ENCODE assay signal across 8 mouse cellular contexts in the genomic region with DNA sequence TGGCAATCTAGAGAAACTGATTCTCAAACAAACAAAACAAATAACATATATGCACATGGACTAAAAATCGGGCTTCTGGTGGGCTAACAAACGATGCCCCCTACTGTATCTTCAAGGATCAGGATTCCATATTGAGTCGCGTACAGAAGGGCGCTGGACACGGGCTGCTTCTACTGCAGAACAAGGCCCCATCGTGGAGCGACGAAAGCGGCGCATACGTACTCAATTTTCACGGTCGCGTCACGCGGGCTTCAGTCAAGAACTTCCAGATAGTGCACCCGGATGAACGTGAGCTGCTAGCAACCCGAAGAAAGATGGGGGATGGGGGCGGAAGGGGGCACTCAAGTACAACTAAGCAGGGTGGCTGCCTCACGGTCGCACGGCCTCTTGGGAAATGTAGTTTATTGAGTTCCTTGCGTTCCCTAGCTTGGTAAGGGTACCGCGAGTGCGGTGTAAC. TPM values are rescaled to one million over a fixed set of nuclear protein-coding genes. Genes with fewer than 3 reads are reported as not detected.
A peak's percentile ranks its signal among the peaks of the same experiment; 100 is the strongest.
DNase-seq lines count a peak whose midpoint lies in the region; ATAC-seq and TF ChIP-seq lines count a peak whose summit lies in the region.

No protein-coding gene starts in this region.

- peaks cover 8% of the 10 kb centered on the region for H3K4me1 ChIP-seq in intestine, postnatal 0 days (replicated peaks; ENCODE audit: control insufficient read depth, insufficient read depth, low read length)
- H3K4me1 ChIP-seq in midbrain, embryonic 11.5 days (ENCODE audit: control insufficient read depth, insufficient read depth, low read length) = peaks cover 8% of the 10 kb centered on the region

- H3K4me2 ChIP-seq in intestine, postnatal 0 days (replicated peaks; ENCODE audit: low read depth) = peak overlapping the region; percentile 71
- H3K4me2 ChIP-seq in midbrain, embryonic 11.5 days = peak overlapping the region; percentile 41

- DNase-seq in adrenal gland, adult 18-20 months (ENCODE audit: low spot score in 2 of 2) = peak; percentile 69 to 80
- DNase-seq in embryo, embryonic 10.5 days (ENCODE audit: low spot score) = peak; percentile 97
- DNase-seq in left cerebral cortex, postnatal 4 days = peak; percentile 90
- DNase-seq in midbrain, embryonic 11.5 days (ENCODE audit: low spot score, missing footprints) = peak; percentile 98
- peak; percentile 84 for DNase-seq in right cerebral cortex, postnatal 4 days
- peak; percentile 89 for DNase-seq in yolk sac, embryonic 10.5 days (ENCODE audit: low spot score)

- H3K27ac ChIP-seq in intestine, postnatal 0 days (ENCODE audit: low read depth, low read length) = peak overlapping the region; percentile 74
- H3K27ac ChIP-seq in midbrain, embryonic 11.5 days (ENCODE audit: low read depth, low read length) = 0 out of 2 replicates have a peak overlapping the region, but pooled peaks have one; percentile 3

- peak overlapping the region; percentile 51 for H3K4me3 ChIP-seq in intestine, postnatal 0 days (ENCODE audit: low read depth, low read length)
- H3K4me3 ChIP-seq in midbrain, embryonic 11.5 days (ENCODE audit: low read depth, low read length) = peak overlapping the region; percentile 40

- H3K9ac ChIP-seq in intestine, postnatal 0 days (ENCODE audit: low read depth, low read length) = peak overlapping the region; percentile 60
- peak overlapping the region; percentile 68 for H3K9ac ChIP-seq in midbrain, embryonic 11.5 days (ENCODE audit: low read length)

- H3K9me3 ChIP-seq in intestine, postnatal 0 days (ENCODE audit: control insufficient read depth) = no peaks in the 10 kb centered on the region
- H3K9me3 ChIP-seq in midbrain, embryonic 11.5 days (ENCODE audit: control insufficient read depth, low read length) = no peaks in the 10 kb centered on the region

- intact Hi-C loops in left cerebral cortex, postnatal 4 days (cut with DNase I) = no loop called here

- TF ChIP-seq CTCF in intestine, postnatal 0 days (IDR thresholded peaks at IDR 0.05; ENCODE audit: low read depth) = peak; percentile 47; the same call in 1 of the 2 replicates

- peak; percentile 57 for ATAC-seq in granulocyte monocyte progenitor cell, adult 5-6 weeks (replicated peaks; ENCODE audit: poor library complexity, severe bottlenecking)
- ATAC-seq in intestine, postnatal 0 days = no peak; the same call in 1 of the 2 replicates
- peak; percentile 68 for ATAC-seq in midbrain, embryonic 11.5 days (ENCODE audit: low FRiP score)

- WGBS in intestine, postnatal 0 days = under 1% methylated on average over 28 of the region's 28 CpGs
- WGBS in midbrain, embryonic 11.5 days = under 1% methylated on average over 28 of the region's 28 CpGs

- H3K27me3 ChIP-seq in intestine, postnatal 0 days (replicated peaks; ENCODE audit: control insufficient read depth, insufficient read depth, low read length) = no peaks in the 10 kb centered on the region
- H3K27me3 ChIP-seq in midbrain, embryonic 11.5 days (ENCODE audit: control insufficient read depth, insufficient read depth, low read length) = no peaks in the 10 kb centered on the region

- peaks cover 8% of the 10 kb centered on the region; the same call in 1 of the 2 replicates for H3K36me3 ChIP-seq in intestine, postnatal 0 days (ENCODE audit: control insufficient read depth, insufficient read depth)
- no peaks in the 10 kb centered on the region for H3K36me3 ChIP-seq in midbrain, embryonic 11.5 days (ENCODE audit: control insufficient read depth, insufficient read depth, low read length)

RNA-seq across cellular contexts. Expression of gene Ppp1r15a, which starts 4.3 kb away (rescaled TPM):
- 10 to 100 TPM; 47.1 to 48.6 TPM for total RNA-seq in adrenal gland, adult 18-20 months (2021)
- 8.3 and 22.1 TPM in 2 replicates for total RNA-seq in granulocyte monocyte progenitor cell, adult 5-6 weeks (2014; fragmentation: Nextera tagmentation)
- total RNA-seq in granulocyte monocyte progenitor cell, adult 5-6 weeks (2017) = 51.1 and 54.9 TPM in 2 replicates
- polyA plus RNA-seq in intestine, postnatal 0 days (2015; fragmentation: Nextera tagmentation; extraction: Ambion mirVana) = 7.4 and 9.0 TPM in 2 replicates
- total RNA-seq in left cerebral cortex, postnatal 4 days (2021) = 10 to 100 TPM; 19.0 to 24.6 TPM
- polyA plus RNA-seq in midbrain, embryonic 11.5 days (2014; fragmentation: Nextera tagmentation; extraction: Ambion mirVana) = 16.3 and 17.1 TPM in 2 replicates

RNA-seq across cellular contexts. Expression of gene Plekha4, which starts 4.4 kb away (rescaled TPM):
- 1 to 10 TPM; 2.5 to 2.7 TPM for total RNA-seq in adrenal gland, adult 18-20 months (2021)
- total RNA-seq in granulocyte monocyte progenitor cell, adult 5-6 weeks (2014; fragmentation: Nextera tagmentation) = not detected in 2 replicates
- 0.26 TPM in 1 of 2 replicates, not detected in the other for total RNA-seq in granulocyte monocyte progenitor cell, adult 5-6 weeks (2017)
- 0.80 and 1.6 TPM in 2 replicates for polyA plus RNA-seq in intestine, postnatal 0 days (2015; fragmentation: Nextera tagmentation; extraction: Ambion mirVana)
- total RNA-seq in left cerebral cortex, postnatal 4 days (2021) = 1 to 10 TPM in 1 of 2 experiments, under 1 TPM in 1; 0.90 to 2.7 TPM
- 0.08 and 0.26 TPM in 2 replicates for polyA plus RNA-seq in midbrain, embryonic 11.5 days (2014; fragmentation: Nextera tagmentation; extraction: Ambion mirVana)

RNA-seq across cellular contexts. Expression of gene Nucb1, which starts 11.6 kb away (rescaled TPM):
- 100 to 1,000 TPM; 272 to 283 TPM for total RNA-seq in adrenal gland, adult 18-20 months (2021)
- 184 and 207 TPM in 2 replicates for total RNA-seq in granulocyte monocyte progenitor cell, adult 5-6 weeks (2014; fragmentation: Nextera tagmentation)
- 316 and 398 TPM in 2 replicates for total RNA-seq in granulocyte monocyte progenitor cell, adult 5-6 weeks (2017)
- polyA plus RNA-seq in intestine, postnatal 0 days (2015; fragmentation: Nextera tagmentation; extraction: Ambion mirVana) = 199 and 218 TPM in 2 replicates
- 100 to 1,000 TPM; 110 to 116 TPM for total RNA-seq in left cerebral cortex, postnatal 4 days (2021)
- 83.7 and 84.8 TPM in 2 replicates for polyA plus RNA-seq in midbrain, embryonic 11.5 days (2014; fragmentation: Nextera tagmentation; extraction: Ambion mirVana)

RNA-seq across cellular contexts. Expression of gene Hsd17b14, which starts 32.9 kb away (rescaled TPM):
- total RNA-seq in adrenal gland, adult 18-20 months (2021) = 1 to 10 TPM in 1 of 2 experiments, under 1 TPM in 1; 0.83 to 3.0 TPM
- 4.4 TPM in 1 of 2 replicates, not detected in the other for total RNA-seq in granulocyte monocyte progenitor cell, adult 5-6 weeks (2014; fragmentation: Nextera tagmentation)
- 0.26 and 0.41 TPM in 2 replicates for total RNA-seq in granulocyte monocyte progenitor cell, adult 5-6 weeks (2017)
- 0.73 and 1.2 TPM in 2 replicates for polyA plus RNA-seq in intestine, postnatal 0 days (2015; fragmentation: Nextera tagmentation; extraction: Ambion mirVana)
- total RNA-seq in left cerebral cortex, postnatal 4 days (2021) = not detected
- polyA plus RNA-seq in midbrain, embryonic 11.5 days (2014; fragmentation: Nextera tagmentation; extraction: Ambion mirVana) = 0.10 and 0.12 TPM in 2 replicates

RNA-seq across cellular contexts. Expression of gene Dhdh, which starts 33.2 kb away (rescaled TPM):
- 10 to 100 TPM; 73.2 to 77.2 TPM for total RNA-seq in adrenal gland, adult 18-20 months (2021)
- 29.3 and 31.1 TPM in 2 replicates for total RNA-seq in granulocyte monocyte progenitor cell, adult 5-6 weeks (2014; fragmentation: Nextera tagmentation)
- total RNA-seq in granulocyte monocyte progenitor cell, adult 5-6 weeks (2017) = 18.4 and 20.2 TPM in 2 replicates
- 1.1 and 1.2 TPM in 2 replicates for polyA plus RNA-seq in intestine, postnatal 0 days (2015; fragmentation: Nextera tagmentation; extraction: Ambion mirVana)
- total RNA-seq in left cerebral cortex, postnatal 4 days (2021) = 1 to 10 TPM; 2.6 to 3.2 TPM
- 3.2 and 3.9 TPM in 2 replicates for polyA plus RNA-seq in midbrain, embryonic 11.5 days (2014; fragmentation: Nextera tagmentation; extraction: Ambion mirVana)
